Mouse (Mus musculus) stomach, embryonic 16.5 days (tissue): Measurements from ENCODE around the gene Sstr2. TPM values are rescaled to one million over a fixed set of nuclear protein-coding genes. Genes with fewer than 3 reads are reported as not detected.

Experiments used
- ATAC-seq: fragments of 200-750 bp; cut with Nextera tagmentation; 2 replicates; pipeline ENCODE4 v1.8.0; 2017; ENCODE audit warnings: moderate number of reproducible peaks, moderate TSS enrichment; ENCODE audit not compliant: insufficient read depth, low FRiP score
- H3K27ac ChIP-seq: fragments of 300-500 bp; sonication (generic); 2 replicates; pipeline ENCODE4 v1.5.1; 2014; ENCODE audit warnings: low read length
- H3K27me3 ChIP-seq: fragments of 300-500 bp; sonication (generic); 2 replicates; pipeline ENCODE4 v1.6.1; 2014; ENCODE audit warnings: low read length, control low read depth, mixed read lengths; ENCODE audit not compliant: control insufficient read depth, insufficient read depth
- H3K36me3 ChIP-seq: fragments of 300-500 bp; sonication (generic); 2 replicates; pipeline ENCODE4 v1.6.1; 2014; ENCODE audit warnings: low read length; ENCODE audit not compliant: control insufficient read depth, insufficient read depth
- H3K4me1 ChIP-seq: fragments of 300-500 bp; sonication (generic); 2 replicates; pipeline ENCODE4 v1.6.1; 2014; ENCODE audit warnings: low read length, control low read depth, mixed read lengths; ENCODE audit not compliant: control insufficient read depth, insufficient read depth
- H3K4me2 ChIP-seq: fragments of 300-500 bp; sonication (generic); 2 replicates; pipeline ENCODE4 v1.6.1; 2014; ENCODE audit warnings: low read depth, low read length, mixed read lengths
- H3K4me3 ChIP-seq: fragments of 300-500 bp; sonication (generic); replicated peaks from 2 replicates; pipeline ENCODE4 v1.5.1; 2014; ENCODE audit warnings: mild to moderate bottlenecking, low read length
- H3K9ac ChIP-seq: fragments of 300-500 bp; sonication (generic); 2 replicates; pipeline ENCODE4 v1.6.1; 2014; ENCODE audit warnings: low read length
- H3K9me3 ChIP-seq: fragments of 300-500 bp; sonication (generic); replicated peaks from 2 replicates; pipeline ENCODE4 v1.6.1; 2016; ENCODE audit warnings: low read length, control low read depth; ENCODE audit not compliant: control insufficient read depth
- WGBS: fragments of 180-500 bp; shearing (Covaris S2); extraction: QIAGEN DNeasy Blood & Tissue Kit; methylation state at CpG from one replicate; pipeline ENCODE4 v1.1.7; 2014; 5-methylcytosine and 5-hydroxymethylcytosine counted together
- polyA plus RNA-seq: library from polyadenylated mRNA; unstranded; fragments of >200 nt; fragmentation: Nextera tagmentation; extraction: Ambion mirVana; gene quantifications from 2 replicates; pipeline ENCODE4 v1.2.1, GENCODE M21; 2015

Gene Sstr2
- polyA plus RNA-seq, 1 experiment from 2014 or later: 1.6 TPM

GRCm38 (mm10) chr11:113631862-113632261 lies 12.7 kb downstream of the Sstr2 start:
- 58% methylated on average over 8 of the region's 8 CpGs for WGBS
- Histone ChIP-seq H3K27me3 (no peaks in the 10 kb centered on the region), H3K4me3 (no peak overlapping the region), H3K4me2 (peak overlapping the region; percentile 25), H3K4me1 (0 out of 2 replicates have a peak, but pooled peaks cover 1% of the 10 kb centered on the region), H3K9ac (no peak overlapping the region), H3K9me3 (no peaks in the 10 kb centered on the region), H3K36me3 (no peaks in the 10 kb centered on the region), H3K27ac (peak overlapping the region; percentile 18; the same call in 1 of the 2 replicates)
- peak; percentile 74; the same call in 1 of the 2 replicates for ATAC-seq

- Histone ChIP-seq H3K27me3 (no peaks in the 10 kb centered on the region), H3K9ac (no peak overlapping the region), H3K36me3 (no peaks in the 10 kb centered on the region), H3K9me3 (no peaks in the 10 kb centered on the region), H3K4me1 (no peaks in the 10 kb centered on the region), H3K27ac (0 out of 2 replicates have a peak overlapping the region, but pooled peaks have one; percentile 18), H3K4me2 (peak overlapping the region; percentile 25), H3K4me3 (no peak overlapping the region)
- 65% methylated on average over 7 of the region's 7 CpGs for WGBS
- no peak for ATAC-seq
Measured at GRCm38 (mm10) chr11:113632303-113632702, 13.2 kb downstream of the Sstr2 start.

GRCm38 (mm10) chr11:113633398-113633797 lies 14.3 kb downstream of the Sstr2 start:
- no peak overlapping the region for H3K4me2 ChIP-seq
- peaks cover 5% of the 10 kb centered on the region; the same call in 1 of the 2 replicates for H3K9me3 ChIP-seq
- no peaks in the 10 kb centered on the region for H3K27me3 ChIP-seq
- no peaks in the 10 kb centered on the region for H3K4me1 ChIP-seq
- no peak overlapping the region for H3K9ac ChIP-seq
- H3K36me3 ChIP-seq: no peaks in the 10 kb centered on the region
- no peak overlapping the region for H3K4me3 ChIP-seq
- no peak overlapping the region for H3K27ac ChIP-seq
- 93% methylated on average over 5 of the region's 5 CpGs for WGBS
- no peak for ATAC-seq

- 72% methylated on average over 10 of the region's 10 CpGs for WGBS
- Histone ChIP-seq H3K9me3 (peaks cover 7% of the 10 kb centered on the region), H3K27me3 (no peaks in the 10 kb centered on the region), H3K27ac (no peak overlapping the region), H3K4me1 (no peaks in the 10 kb centered on the region), H3K4me3 (no peak overlapping the region), H3K4me2 (no peak overlapping the region), H3K36me3 (no peaks in the 10 kb centered on the region), H3K9ac (no peak overlapping the region)
- no peak for ATAC-seq
Measured at GRCm38 (mm10) chr11:113634699-113635121, 15.6 kb downstream of the Sstr2 start.

- H3K9me3 ChIP-seq: peaks cover 7% of the 10 kb centered on the region
- H3K27me3 ChIP-seq: no peaks in the 10 kb centered on the region
- H3K4me3 ChIP-seq: no peak overlapping the region
- WGBS: 89% methylated on average over 12 of the region's 12 CpGs
- ATAC-seq: no peak
- H3K4me1 ChIP-seq: no peaks in the 10 kb centered on the region
- no peak overlapping the region for H3K4me2 ChIP-seq
- H3K9ac ChIP-seq: no peak overlapping the region
- no peak overlapping the region for H3K27ac ChIP-seq
- no peaks in the 10 kb centered on the region for H3K36me3 ChIP-seq
Measured at GRCm38 (mm10) chr11:113638680-113639079, 19.5 kb downstream of the Sstr2 start.

- Histone ChIP-seq H3K9ac (no peak overlapping the region), H3K36me3 (no peaks in the 10 kb centered on the region), H3K4me3 (no peak overlapping the region), H3K4me2 (no peak overlapping the region), H3K27ac (no peak overlapping the region), H3K9me3 (no peaks in the 10 kb centered on the region), H3K27me3 (no peaks in the 10 kb centered on the region), H3K4me1 (peaks cover 4% of the 10 kb centered on the region)
- 88% methylated on average over 3 of the region's 3 CpGs for WGBS
- no peak for ATAC-seq
Measured at GRCm38 (mm10) chr11:113645181-113645580, 26.0 kb downstream of the Sstr2 start.

GRCm38 (mm10) chr11:113648152-113648551 lies 29.0 kb downstream of the Sstr2 start:
- peaks cover 13% of the 10 kb centered on the region for H3K4me1 ChIP-seq

GRCm38 (mm10) chr11:113648690-113649352 lies 29.7 kb downstream of the Sstr2 start, which contains the start of gene Cog1:
Cog1 (plus strand) TSS chr11:113649169.
- H3K9ac ChIP-seq: peak within 1 kb of the TSS; percentile 95
- H3K4me1 ChIP-seq: peaks cover 13% of the 10 kb centered on the region
- H3K4me2 ChIP-seq: peak within 1 kb of the TSS; percentile 85
- no peaks in the 10 kb centered on the region for H3K27me3 ChIP-seq
- H3K4me3 ChIP-seq: peak within 1 kb of the TSS; percentile 85
- peaks cover 7% of the 10 kb centered on the region; the same call in 1 of the 2 replicates for H3K36me3 ChIP-seq
- no peaks in the 10 kb centered on the region for H3K9me3 ChIP-seq
- peak within 1 kb of the TSS; percentile 85 for H3K27ac ChIP-seq
- 41% methylated on average over 26 of the region's 26 CpGs for WGBS
- ATAC-seq: no peak

More at GRCm38 (mm10) chr11:113648152-113648551, 29.0 kb downstream of the Sstr2 start:
- Histone ChIP-seq H3K4me2 (no peak overlapping the region; the same call in 1 of the 2 replicates), H3K27me3 (no peaks in the 10 kb centered on the region), H3K27ac (no peak overlapping the region), H3K36me3 (peaks cover 3% of the 10 kb centered on the region; the same call in 1 of the 2 replicates), H3K4me3 (no peak overlapping the region), H3K9ac (0 out of 2 replicates have a peak overlapping the region, but pooled peaks have one; percentile 33), H3K9me3 (no peaks in the 10 kb centered on the region)
- ATAC-seq: no peak
- 2% methylated on average over 15 of the region's 15 CpGs for WGBS
